Mouse (Mus musculus) myocyte (in vitro differentiated cells): ENCODE data around the gene Gm9821.

Source experiments
- MAX ChIP-seq: IDR thresholded peaks from one replicate; pipeline ENCODE4 v1.6.1; 2011; ENCODE audit warnings: low read depth, mild to moderate bottlenecking, control low read depth
- POLR2A ChIP-seq: IDR thresholded peaks from one replicate; pipeline ENCODE4 v1.6.1; 2011; ENCODE audit warnings: low read depth, mild to moderate bottlenecking, control low read depth, moderate library complexity; ENCODE audit not compliant: insufficient read length
- POLR2AphosphoS2 ChIP-seq: IDR thresholded peaks from one replicate; pipeline ENCODE4 v1.6.1; 2011; ENCODE audit warnings: low read depth, control low read depth; ENCODE audit not compliant: insufficient read length
- SRF ChIP-seq: IDR thresholded peaks from one replicate; pipeline ENCODE4 v1.6.1; 2011; ENCODE audit warnings: low read depth; ENCODE audit not compliant: control insufficient read depth, insufficient read length
- TCF12 ChIP-seq: IDR thresholded peaks from one replicate; pipeline ENCODE4 v1.6.1; 2011; ENCODE audit warnings: mild to moderate bottlenecking, control low read depth; ENCODE audit not compliant: poor library complexity, insufficient read depth, severe bottlenecking
- TCF3 ChIP-seq: IDR thresholded peaks from one replicate; pipeline ENCODE4 v1.6.1; 2011; ENCODE audit warnings: low read depth, control low read depth; ENCODE audit not compliant: insufficient read length
- USF1 ChIP-seq: IDR thresholded peaks from one replicate; pipeline ENCODE4 v1.6.1; 2011; ENCODE audit warnings: low read depth, mild to moderate bottlenecking, control low read depth, moderate library complexity

GRCm38 (mm10) chr2:91947397-91948150, 2.1 kb downstream of the Gm9821 start:
- peak; percentile 63 for TF ChIP-seq POLR2A
- no peak for TF ChIP-seq USF1
- no peak for TF ChIP-seq MAX
- peak; percentile 69 for TF ChIP-seq POLR2AphosphoS2
- TF ChIP-seq SRF = peak; percentile 69
- peak; percentile 91 for TF ChIP-seq TCF12
- TF ChIP-seq TCF3 = peak; percentile 81
